Mouse (Mus musculus) embryonic facial prominence, embryonic 10.5 days (tissue): ENCODE results near the gene Cib4. TPM values are rescaled to one million over a fixed set of nuclear protein-coding genes. Genes with fewer than 3 reads are reported as not detected.

Experiments
- DNase-seq: peaks from one replicate; pipeline ENCODE4 v3.0.0-alpha.2; 2017; ENCODE audit warnings: low spot score
- H3K27ac ChIP-seq: fragments of 300-500 bp; sonication (generic); replicated peaks from 2 replicates; pipeline ENCODE4 v1.5.1; 2016; ENCODE audit warnings: mild to moderate bottlenecking
- H3K27me3 ChIP-seq: fragments of 300-500 bp; sonication (generic); replicated peaks from 2 replicates; pipeline ENCODE4 v1.6.1; 2016; ENCODE audit warnings: low read depth, mild to moderate bottlenecking; ENCODE audit not compliant: poor library complexity, severe bottlenecking
- H3K36me3 ChIP-seq: fragments of 300-500 bp; sonication (generic); replicated peaks from 2 replicates; pipeline ENCODE4 v1.6.1; 2016; ENCODE audit warnings: mild to moderate bottlenecking, moderate library complexity
- H3K4me1 ChIP-seq: fragments of 300-500 bp; sonication (generic); 2 replicates; pipeline ENCODE4 v1.6.1; 2016
- H3K4me3 ChIP-seq: fragments of 300-500 bp; sonication (generic); 2 replicates; pipeline ENCODE4 v1.5.1; 2016; ENCODE audit warnings: mild to moderate bottlenecking, moderate library complexity
- H3K9me3 ChIP-seq: fragments of 300-500 bp; sonication (generic); 2 replicates; pipeline ENCODE4 v1.6.1; 2016; ENCODE audit warnings: mild to moderate bottlenecking
- WGBS: fragments of 180-500 bp; shearing (Covaris S2); methylation state at CpG from one replicate; pipeline ENCODE4 v1.1.7; 2016; 5-methylcytosine and 5-hydroxymethylcytosine counted together
- polyA plus RNA-seq: library from polyadenylated mRNA; unstranded; fragments of >200 nt; fragmentation: Nextera tagmentation; extraction: Ambion mirVana; gene quantifications from 2 replicates; pipeline ENCODE4 v1.2.1, GENCODE M21; 2016

Cib4 gene
- polyA plus RNA-seq, 1 experiment from 2014 or later: not detected

- peak; percentile 58 for DNase-seq
Observed at GRCm38 (mm10) chr5:30460155-30460554, 85.5 kb downstream of the Cib4 start.

GRCm38 (mm10) chr5:30456056-30456455 lies 89.6 kb downstream of the Cib4 start:
- Histone ChIP-seq H3K4me1 (peaks cover 16% of the 10 kb centered on the region), H3K27ac (no peak overlapping the region), H3K4me3 (no peak overlapping the region), H3K36me3 (no peaks in the 10 kb centered on the region), H3K9me3 (no peaks in the 10 kb centered on the region), H3K27me3 (peaks cover 30% of the 10 kb centered on the region)
- peak; percentile 27 for DNase-seq
- 58% methylated on average over 6 of the region's 6 CpGs for WGBS

More at GRCm38 (mm10) chr5:30460155-30460554, 85.5 kb downstream of the Cib4 start:
- H3K36me3 ChIP-seq: no peaks in the 10 kb centered on the region
- H3K27me3 ChIP-seq: peaks cover 67% of the 10 kb centered on the region
- H3K4me3 ChIP-seq: no peak overlapping the region
- 38% methylated on average over 4 of the region's 4 CpGs for WGBS
- 0 out of 2 replicates have a peak overlapping the region, but pooled peaks have one; percentile 35 for H3K27ac ChIP-seq
- peaks cover 28% of the 10 kb centered on the region for H3K4me1 ChIP-seq
- H3K9me3 ChIP-seq: no peaks in the 10 kb centered on the region

- whole genome bisulfite sequencing: 83% methylated on average over 13 of the region's 13 CpGs
- H3K4me1 ChIP-seq: no peaks in the 10 kb centered on the region
- H3K27ac ChIP-seq: no peak overlapping the region
- no peaks in the 10 kb centered on the region for H3K9me3 ChIP-seq
- no peak overlapping the region for H3K4me3 ChIP-seq
- H3K36me3 ChIP-seq: no peaks in the 10 kb centered on the region
- DNase-seq: no peak
- H3K27me3 ChIP-seq: no peaks in the 10 kb centered on the region; the same call in 1 of the 2 replicates
Observed at GRCm38 (mm10) chr5:30444327-30444895, 101.2 kb downstream of the Cib4 start.

- Histone ChIP-seq H3K4me1 (no peaks in the 10 kb centered on the region), H3K9me3 (no peaks in the 10 kb centered on the region), H3K4me3 (no peak overlapping the region), H3K36me3 (no peaks in the 10 kb centered on the region), H3K27ac (no peak overlapping the region), H3K27me3 (no peaks in the 10 kb centered on the region; the same call in 1 of the 2 replicates)
- 70% methylated on average over 5 of the region's 5 CpGs for WGBS
- no peak for DNase-seq
Observed at GRCm38 (mm10) chr5:30442196-30442595, 103.4 kb downstream of the Cib4 start.

GRCm38 (mm10) chr5:30440308-30440906 lies 105.2 kb downstream of the Cib4 start:
- Histone ChIP-seq H3K4me3 (no peak overlapping the region), H3K4me1 (no peaks in the 10 kb centered on the region), H3K27ac (no peak overlapping the region), H3K27me3 (no peaks in the 10 kb centered on the region), H3K9me3 (no peaks in the 10 kb centered on the region), H3K36me3 (no peaks in the 10 kb centered on the region)
- WGBS: 92% methylated on average over 8 of the region's 8 CpGs
- DNase-seq: no peak

- Histone ChIP-seq H3K4me3 (no peak overlapping the region), H3K27ac (no peak overlapping the region), H3K27me3 (no peaks in the 10 kb centered on the region), H3K36me3 (no peaks in the 10 kb centered on the region), H3K4me1 (no peaks in the 10 kb centered on the region), H3K9me3 (no peaks in the 10 kb centered on the region)
- no peak for DNase-seq
- 50% methylated on average over 2 of the region's 2 CpGs for WGBS
Observed at GRCm38 (mm10) chr5:30438931-30439330, 106.7 kb downstream of the Cib4 start.

Other genes with a start within 250 kb of the Cib4 start
- gene Otof, start 83.9 kb downstream of the Cib4 start, polyA plus RNA-seq: 0.05 TPM in 1 of 2 replicates, not detected in the other
- not detected in 2 replicates for gene 1700001C02Rik, start 79.8 kb downstream of the Cib4 start, polyA plus RNA-seq
- gene Kcnk3, start 42.3 kb upstream of the Cib4 start, polyA plus RNA-seq: 0.26 and 0.35 TPM in 2 replicates
- gene Slc35f6, start 102.1 kb upstream of the Cib4 start, polyA plus RNA-seq: 24.3 and 24.4 TPM in 2 replicates
- gene Cenpa, start 120.9 kb upstream of the Cib4 start, polyA plus RNA-seq: 458 and 467 TPM in 2 replicates
- gene Dpysl5, start 165.7 kb upstream of the Cib4 start, polyA plus RNA-seq: 32.8 and 39.6 TPM in 2 replicates